Comparison of ENCODE assay signal across 9 mouse cellular contexts in the genomic region with DNA sequence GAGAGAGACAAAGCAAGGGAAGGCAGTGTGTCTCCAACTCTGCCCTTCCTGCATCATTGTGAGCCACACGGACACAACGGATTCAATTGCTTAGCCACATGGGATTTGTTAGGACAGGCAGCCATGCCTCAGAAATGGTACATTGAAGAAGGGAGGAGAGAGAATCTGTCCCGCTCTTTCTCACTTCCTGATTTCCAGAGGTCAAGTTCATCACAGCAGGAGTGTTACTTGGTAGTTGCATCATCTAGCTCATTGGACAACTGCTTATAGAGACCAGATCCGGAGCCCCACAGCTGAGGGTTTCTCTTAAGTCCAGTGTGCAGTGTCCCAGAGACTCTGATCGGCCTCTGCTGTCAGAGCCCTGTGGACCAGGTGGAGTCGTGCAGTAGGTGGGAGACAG.
"Had no signal": no experiment of that assay in that cellular context is flagged by ENCODE, and none has a peak within 500 bp of the region (broad histone marks: within the 10 kb centered on the region; RNA-seq: fewer than 3 reads in every experiment).

No protein-coding gene starts in this region.

- DNase-seq: lung, adult 18-20 months; lung, embryonic 14.5 days; lung, postnatal 10 days; lung, postnatal 4 days; midbrain, embryonic 14.5 days; right cerebral cortex, postnatal 14 days; thymus, adult 18-20 months; thymus, postnatal 14 days; thymus, postnatal 36 days had no signal
